Mouse (Mus musculus): ENCODE measurements around the gene Aacs.

DNA sequence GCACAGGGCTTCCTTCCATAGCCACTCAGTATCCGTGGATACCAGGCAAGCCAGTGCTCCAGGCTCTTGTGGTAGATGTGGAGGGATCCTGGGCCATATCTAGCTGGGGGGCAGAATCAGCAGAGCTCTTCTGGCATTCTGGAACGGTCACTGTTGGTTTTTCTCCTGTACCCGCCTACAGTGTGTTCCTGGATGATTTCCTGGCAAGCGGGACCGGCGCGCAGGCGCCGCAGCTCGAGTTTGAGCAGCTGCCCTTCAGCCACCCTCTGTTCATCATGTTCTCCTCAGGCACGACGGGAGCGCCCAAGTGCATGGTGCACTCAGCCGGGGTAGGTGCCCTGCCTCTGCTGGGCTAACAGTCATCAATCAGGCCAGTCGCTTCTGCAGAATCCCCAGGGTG lies 30.4 kb downstream of the Aacs start:
- TF ChIP-seq POLR2A (IDR thresholded peaks at IDR 0.05; ENCODE audit: borderline replicate concordance, extremely low read depth, low read depth, low read length) = no peak
- TF ChIP-seq CTCF (IDR thresholded peaks at IDR 0.05; ENCODE audit: insufficient read depth, low read length) = no peak
